Mouse (Mus musculus): ENCODE measurements around the gene Dact3.

Gene Dact3

GRCm38 (mm10) chr7:16892352-16892730 is 17.2 kb downstream of the Dact3 start:
- DNase-seq (ENCODE audit: low spot score in 2 of 2): no peak

GRCm38 (mm10) chr7:16893612-16894011 is 18.5 kb downstream of the Dact3 start:
- no peak for DNase-seq (ENCODE audit: low spot score in 2 of 2)

- no peak for DNase-seq (ENCODE audit: low spot score in 2 of 2)
Observed at GRCm38 (mm10) chr7:16894279-16894678, 19.2 kb downstream of the Dact3 start.

- peak; percentile 44 to 63 for DNase-seq (ENCODE audit: low spot score in 2 of 2)
Observed at GRCm38 (mm10) chr7:16895000-16895399, 19.9 kb downstream of the Dact3 start.

GRCm38 (mm10) chr7:16895511-16895910 is 20.4 kb downstream of the Dact3 start:
- DNase-seq (ENCODE audit: low spot score in 2 of 2): no peak

GRCm38 (mm10) chr7:16900526-16900925 is 25.4 kb downstream of the Dact3 start:
- no peak for DNase-seq (ENCODE audit: low spot score in 2 of 2)

- DNase-seq (ENCODE audit: low spot score in 2 of 2): no peak
Observed at GRCm38 (mm10) chr7:16903439-16903955, 28.4 kb downstream of the Dact3 start.

- DNase-seq (ENCODE audit: low spot score in 2 of 2): no peak
Observed at GRCm38 (mm10) chr7:16904120-16904675, 29.1 kb downstream of the Dact3 start.

- DNase-seq (ENCODE audit: low spot score in 2 of 2): no peak
Observed at GRCm38 (mm10) chr7:16905491-16906021, 30.4 kb downstream of the Dact3 start.

GRCm38 (mm10) chr7:16906281-16906680 is 31.2 kb downstream of the Dact3 start, which contains the start of gene Ptgir:
Gene Ptgir (plus strand): TSS chr7:16906490.
- DNase-seq (ENCODE audit: low spot score in 2 of 2): no peak

- no peak for DNase-seq (ENCODE audit: low spot score in 2 of 2)
Observed at GRCm38 (mm10) chr7:16906889-16907559, 31.9 kb downstream of the Dact3 start.

GRCm38 (mm10) chr7:16907842-16908241 is 32.7 kb downstream of the Dact3 start:
- no peak for DNase-seq (ENCODE audit: low spot score in 2 of 2)

- DNase-seq (ENCODE audit: low spot score in 2 of 2): no peak
Observed at GRCm38 (mm10) chr7:16908367-16908766, 33.2 kb downstream of the Dact3 start.

- DNase-seq (ENCODE audit: low spot score in 2 of 2): no peak
Observed at GRCm38 (mm10) chr7:16908859-16909258, 33.7 kb downstream of the Dact3 start.

- DNase-seq (ENCODE audit: low spot score in 2 of 2): no peak
Observed at GRCm38 (mm10) chr7:16909909-16910308, 34.8 kb downstream of the Dact3 start.

GRCm38 (mm10) chr7:16911904-16912303 is 36.8 kb downstream of the Dact3 start:
- DNase-seq (ENCODE audit: low spot score in 2 of 2): no peak

GRCm38 (mm10) chr7:16912360-16912759 is 37.2 kb downstream of the Dact3 start:
- no peak for DNase-seq (ENCODE audit: low spot score in 2 of 2)

- peak; percentile 40 to 69 for DNase-seq (ENCODE audit: low spot score in 2 of 2)
Observed at GRCm38 (mm10) chr7:16913806-16914452, 38.8 kb downstream of the Dact3 start.

GRCm38 (mm10) chr7:16914453-16915343 is 39.6 kb downstream of the Dact3 start:
- no peak for DNase-seq (ENCODE audit: low spot score in 2 of 2)

- no peak for DNase-seq (ENCODE audit: low spot score in 2 of 2)
Observed at GRCm38 (mm10) chr7:16915461-16916340, 40.6 kb downstream of the Dact3 start.

Data from spleen, postnatal 14 days (tissue).